Mouse (Mus musculus) hindbrain, postnatal 0 days (tissue): ENCODE results near the gene Pisd. TPM values are rescaled to one million over a fixed set of nuclear protein-coding genes. Genes with fewer than 3 reads are reported as not detected.
"Not testable (repeated sequence)": the region's sequence is repeated elsewhere in the genome, so short reads cannot be mapped to it uniquely, and the experiment has no call there.

Experiments
- ATAC-seq: fragments of 200-750 bp; cut with Nextera tagmentation; 2 replicates; pipeline ENCODE4 v1.8.0; 2017; ENCODE audit warnings: mild to moderate bottlenecking, moderate TSS enrichment, moderate library complexity
- DNase-seq: peaks from one replicate; pipeline ENCODE4 v3.0.0-alpha.2; 2015; ENCODE audit warnings: low spot score
- H3K27ac ChIP-seq: fragments of 300-500 bp; sonication (generic); 2 replicates; pipeline ENCODE4 v1.5.1; 2014; ENCODE audit warnings: mild to moderate bottlenecking
- H3K27me3 ChIP-seq: fragments of 300-500 bp; sonication (generic); 2 replicates; pipeline ENCODE4 v1.6.1; 2014; ENCODE audit warnings: low read length, mixed read lengths; ENCODE audit not compliant: insufficient read depth
- H3K36me3 ChIP-seq: fragments of 300-500 bp; sonication (generic); 2 replicates; pipeline ENCODE4 v1.6.1; 2014; ENCODE audit warnings: low read length, mixed read lengths; ENCODE audit not compliant: insufficient read depth
- H3K4me1 ChIP-seq: fragments of 300-500 bp; sonication (generic); 2 replicates; pipeline ENCODE4 v1.6.1; 2014; ENCODE audit warnings: antibody characterized with exemption, low read length, mixed read lengths; ENCODE audit not compliant: insufficient read depth
- H3K4me2 ChIP-seq: fragments of 300-500 bp; sonication (generic); 2 replicates; pipeline ENCODE4 v1.6.1; 2014; ENCODE audit warnings: low read depth, mild to moderate bottlenecking, low read length, moderate library complexity, mixed read lengths
- H3K4me3 ChIP-seq: fragments of 300-500 bp; sonication (generic); 2 replicates; pipeline ENCODE4 v1.5.1; 2014; ENCODE audit warnings: low read length
- H3K9ac ChIP-seq: fragments of 300-500 bp; sonication (generic); replicated peaks from 2 replicates; pipeline ENCODE4 v1.6.1; 2014; ENCODE audit warnings: mild to moderate bottlenecking, low read length, moderate library complexity, mixed read lengths
- H3K9me3 ChIP-seq: fragments of 300-500 bp; sonication (generic); 2 replicates; pipeline ENCODE4 v1.6.1; 2016; ENCODE audit warnings: low read length, mixed read lengths
- CTCF ChIP-seq: IDR thresholded peaks from 2 replicates; pipeline ENCODE4 v1.5.1; 2016; ENCODE audit warnings: antibody characterized with exemption, control low read depth, low read depth
- WGBS: fragments of 180-500 bp; shearing (Covaris S2); extraction: QIAGEN DNeasy Blood & Tissue Kit; methylation state at CpG from one replicate; pipeline ENCODE4 v1.1.7; 2014; 5-methylcytosine and 5-hydroxymethylcytosine counted together
- polyA plus RNA-seq: library from polyadenylated mRNA; unstranded; fragments of >200 nt; fragmentation: Nextera tagmentation; extraction: Ambion mirVana; gene quantifications from 2 replicates; pipeline ENCODE4 v1.2.1, GENCODE M21; 2015
- total RNA-seq: library from RNA; depleted of rRNA; stranded (reverse); fragments of >200 nt; gene quantifications from 2 replicates; pipeline ENCODE4 v1.2.3, GENCODE M21; 2014

Pisd gene
- total and polyA plus RNA-seq, 2 experiments from 2014 or later: 79.2 to 99.7 TPM

DNA sequence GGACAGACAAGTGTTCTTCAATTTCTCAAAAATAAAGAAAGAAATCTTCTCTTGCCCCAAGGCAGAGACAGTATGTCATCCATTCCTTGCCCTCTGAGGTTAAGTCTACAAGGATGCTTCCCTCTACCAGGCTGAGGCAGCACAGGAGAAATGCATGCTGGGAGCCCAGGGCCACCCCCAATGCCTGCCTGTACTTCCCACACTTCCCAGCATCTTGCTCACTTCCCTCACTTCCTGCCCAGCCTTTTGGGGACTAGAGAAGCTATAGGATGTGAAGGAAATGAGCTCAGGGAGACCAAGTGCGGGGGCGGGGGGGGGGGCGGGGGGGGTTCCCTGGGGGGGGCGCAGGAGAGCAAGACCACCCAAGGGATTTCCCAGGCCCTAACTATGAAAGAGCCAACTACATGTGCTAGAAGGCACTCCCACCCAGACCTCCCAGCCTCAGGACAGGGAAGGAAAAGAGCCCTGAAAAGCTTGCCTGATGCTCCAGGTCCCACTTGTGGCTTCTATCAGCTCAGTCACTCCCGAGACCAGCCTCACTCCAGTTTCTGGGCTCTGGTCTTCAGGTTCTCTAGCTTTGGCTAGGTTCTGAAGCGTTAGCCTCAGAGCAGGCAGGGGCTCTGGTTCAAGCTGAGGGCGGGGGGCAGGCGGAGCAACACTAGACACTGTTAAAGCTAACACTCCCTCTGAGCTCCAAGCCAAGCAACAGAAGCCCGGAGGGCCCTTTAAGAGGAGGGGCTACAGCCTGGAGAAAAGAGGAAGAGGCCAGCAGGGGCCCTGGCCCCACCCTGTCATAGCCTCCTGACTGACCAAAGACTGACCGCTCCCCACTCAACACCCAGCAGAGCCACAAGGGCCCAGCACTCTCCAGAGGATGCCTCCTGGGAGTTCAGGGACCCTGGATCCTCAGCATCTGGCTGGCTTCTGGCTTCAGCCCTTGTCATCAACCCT is 39.5 kb downstream of the Pisd start:
- Histone ChIP-seq H3K4me3 (peak overlapping the region; percentile 22), H3K9me3 (no peaks in the 10 kb centered on the region), H3K27me3 (no peaks in the 10 kb centered on the region), H3K36me3 (no peaks in the 10 kb centered on the region), H3K4me2 (peak overlapping the region; percentile 43), H3K9ac (no peak overlapping the region), H3K27ac (peak overlapping the region; percentile 70), H3K4me1 (peaks cover 6% of the 10 kb centered on the region; the same call in 1 of the 2 replicates)
- WGBS: 8% methylated on average over 10 of the region's 10 CpGs
- ATAC-seq (peak; percentile 68), DNase-seq (peak; percentile 65)
- peak; percentile 16; the same call in 1 of the 2 replicates for TF ChIP-seq CTCF

DNA sequence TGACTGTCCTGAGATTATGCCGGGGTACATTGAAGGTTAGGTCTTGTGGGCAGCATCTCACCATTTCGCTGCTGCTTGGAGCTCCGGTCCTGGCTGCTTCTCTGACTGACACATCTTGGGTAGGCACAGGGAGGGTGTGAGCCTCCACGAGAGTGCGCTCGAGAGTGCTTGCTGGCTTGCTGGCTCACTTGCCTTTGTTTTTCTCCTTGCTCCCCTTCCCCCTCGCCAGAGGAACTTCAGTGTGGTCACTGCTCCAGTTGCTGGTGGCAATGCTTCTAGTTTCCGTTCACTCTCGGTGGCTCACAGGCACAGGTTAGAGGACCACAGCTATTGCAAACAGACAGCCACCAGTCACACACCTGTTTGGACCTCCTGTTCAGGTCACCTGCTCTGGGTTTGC is 43.3 kb downstream of the Pisd start:
- H3K36me3 ChIP-seq: no peaks in the 10 kb centered on the region
- 34% methylated on average over 9 of the region's 9 CpGs for WGBS
- no peaks in the 10 kb centered on the region for H3K9me3 ChIP-seq
- ATAC-seq (peak; percentile 46), DNase-seq (peak; percentile 76)
- H3K27ac ChIP-seq: peak overlapping the region; percentile 79
- no peak overlapping the region for H3K4me3 ChIP-seq
- peak overlapping the region; percentile 21; the same call in 1 of the 2 replicates for H3K4me2 ChIP-seq
- no peaks in the 10 kb centered on the region for H3K27me3 ChIP-seq
- H3K9ac ChIP-seq: no peak overlapping the region
- H3K4me1 ChIP-seq: peaks cover 6% of the 10 kb centered on the region; the same call in 1 of the 2 replicates
- peak; percentile 73 for TF ChIP-seq CTCF

DNA sequence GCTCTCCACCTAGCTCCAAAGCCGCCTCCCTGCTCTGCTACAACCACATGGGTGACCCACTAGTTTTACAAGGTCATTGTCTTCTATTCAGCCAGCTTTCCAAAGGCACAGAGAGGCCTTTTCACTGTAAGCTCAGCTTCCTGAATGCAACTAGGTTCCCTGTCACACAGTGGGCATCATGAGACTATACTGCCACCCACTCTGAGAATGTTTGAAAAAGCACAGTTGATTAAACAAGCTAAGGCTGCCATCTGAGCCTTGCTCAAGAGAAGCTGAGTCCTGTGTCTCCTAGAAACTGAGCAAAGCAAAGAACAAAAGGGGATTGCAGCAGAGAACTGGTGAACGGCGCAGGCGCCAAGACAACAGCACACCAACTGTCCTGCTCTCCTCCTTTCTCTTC is 44.1 kb downstream of the Pisd start:
- not testable (repeated sequence) for H3K9me3 ChIP-seq, H3K36me3 ChIP-seq, H3K9ac ChIP-seq, H3K4me1 ChIP-seq, H3K4me3 ChIP-seq, H3K27me3 ChIP-seq, H3K4me2 ChIP-seq
- DNase-seq (peak; percentile 27), ATAC-seq (peak; percentile 72)
- H3K27ac ChIP-seq: peak overlapping the region; percentile 79
- 45% methylated on average over 4 of the region's 4 CpGs for WGBS

DNA sequence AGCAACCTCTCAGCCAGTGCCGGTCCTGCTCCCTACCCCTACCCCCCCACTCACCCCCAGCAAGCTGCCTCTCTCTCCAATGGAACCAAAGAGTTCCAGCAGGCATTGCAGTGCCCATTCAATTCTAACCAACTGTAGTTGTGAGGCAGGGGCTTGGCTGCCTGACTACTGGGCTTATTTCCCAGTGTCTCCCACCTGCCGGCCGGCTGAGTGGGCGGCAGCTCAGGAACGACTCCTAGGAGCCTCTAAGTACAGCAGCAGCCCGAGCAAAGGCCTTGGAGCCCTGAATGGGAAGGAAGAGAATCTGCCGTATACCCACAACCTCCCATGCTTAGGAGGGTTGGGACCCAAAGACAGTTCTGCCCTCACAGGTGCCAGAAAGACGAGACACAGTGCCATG is 44.6 kb downstream of the Pisd start:
- not testable (repeated sequence) for H3K9ac ChIP-seq, H3K9me3 ChIP-seq, H3K4me3 ChIP-seq, H3K4me2 ChIP-seq, H3K27me3 ChIP-seq, ATAC-seq, H3K36me3 ChIP-seq, H3K4me1 ChIP-seq
- peak; percentile 12 for DNase-seq
- peak overlapping the region; percentile 79 for H3K27ac ChIP-seq
- 56% methylated on average over 8 of the region's 8 CpGs for WGBS

DNA sequence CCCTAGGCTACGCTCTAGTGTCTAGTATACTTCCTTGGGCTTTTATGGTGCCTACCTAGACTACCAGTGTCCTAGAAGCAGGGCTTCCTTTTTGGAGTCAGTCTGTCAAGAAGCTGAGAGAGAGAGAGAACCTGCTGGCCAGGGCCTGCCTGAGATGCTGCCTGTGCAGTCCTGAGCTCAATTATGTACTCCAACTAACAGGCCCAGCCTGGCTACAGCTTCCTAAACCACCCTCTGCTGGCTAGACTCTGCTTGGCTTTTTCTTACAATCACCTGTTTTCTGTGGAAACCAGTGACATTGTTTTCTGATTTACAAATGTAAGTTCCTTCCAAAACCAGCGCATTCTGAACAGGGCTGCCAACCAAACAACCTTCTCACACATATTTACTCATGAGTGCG is 45.3 kb downstream of the Pisd start:
- H3K36me3 ChIP-seq: peaks cover 5% of the 10 kb centered on the region; the same call in 1 of the 2 replicates
- peaks cover 6% of the 10 kb centered on the region; the same call in 1 of the 2 replicates for H3K4me1 ChIP-seq
- H3K9me3 ChIP-seq: no peaks in the 10 kb centered on the region
- TF ChIP-seq CTCF: no peak
- DNase-seq (no peak), ATAC-seq (no peak)
- H3K4me3 ChIP-seq: no peak overlapping the region
- no peak overlapping the region for H3K4me2 ChIP-seq
- no peak overlapping the region for H3K9ac ChIP-seq
- H3K27ac ChIP-seq: peak overlapping the region; percentile 79
- no peaks in the 10 kb centered on the region for H3K27me3 ChIP-seq
- WGBS: 91% methylated on average over 3 of the region's 3 CpGs

DNA sequence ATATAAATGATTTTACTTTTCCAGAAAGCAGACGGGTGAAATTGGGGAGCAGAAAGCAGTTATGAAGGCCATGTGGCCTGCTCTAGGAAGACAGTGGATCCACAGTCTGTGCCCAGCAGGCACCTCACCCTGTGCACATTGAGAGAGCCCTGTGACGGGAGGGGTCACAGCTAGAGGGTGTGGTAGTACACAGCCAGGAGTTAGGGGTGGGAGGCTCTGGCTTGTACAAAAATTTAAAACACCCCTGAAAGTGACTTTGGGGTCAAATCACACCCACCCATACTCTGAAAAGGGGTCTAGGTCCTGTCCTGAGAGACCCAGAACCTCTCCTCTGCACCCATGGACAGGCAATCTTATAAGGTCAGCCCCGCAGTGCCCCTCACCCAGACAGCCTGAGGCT is 48.7 kb downstream of the Pisd start:
- WGBS: 88% methylated on average over 3 of the region's 3 CpGs
- not testable (repeated sequence) for ATAC-seq, H3K36me3 ChIP-seq, H3K9me3 ChIP-seq, H3K4me1 ChIP-seq, H3K9ac ChIP-seq, DNase-seq, H3K4me3 ChIP-seq, H3K4me2 ChIP-seq, H3K27ac ChIP-seq, H3K27me3 ChIP-seq

DNA sequence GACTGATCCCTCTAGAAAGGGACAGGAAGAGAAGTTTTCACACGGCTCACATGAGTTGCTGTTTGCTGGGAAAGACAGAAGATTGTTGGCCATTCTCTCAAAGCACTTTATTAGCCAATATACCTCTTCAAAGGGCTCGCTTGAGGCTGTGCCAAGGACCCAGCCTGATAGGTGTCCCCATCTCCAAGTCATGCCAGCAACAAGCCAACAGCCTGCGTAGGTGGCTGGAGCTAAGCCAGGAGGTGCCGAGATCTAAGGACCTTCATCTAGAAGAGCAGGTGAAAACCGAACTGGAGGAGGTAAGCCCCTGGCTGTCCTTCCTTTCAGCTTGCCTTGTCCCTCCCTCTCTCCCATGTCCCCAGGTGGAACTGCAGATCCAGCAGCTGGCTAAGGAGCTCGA is 49.7 kb downstream of the Pisd start:
- DNase-seq (no peak), ATAC-seq (no peak)
- Histone ChIP-seq H3K9me3 (no peaks in the 10 kb centered on the region), H3K27me3 (no peaks in the 10 kb centered on the region), H3K4me1 (no peaks in the 10 kb centered on the region), H3K36me3 (peaks cover 5% of the 10 kb centered on the region; the same call in 1 of the 2 replicates), H3K4me2 (no peak overlapping the region), H3K4me3 (no peak overlapping the region), H3K27ac (no peak overlapping the region), H3K9ac (no peak overlapping the region)
- TF ChIP-seq CTCF: no peak
- 87% methylated on average over 6 of the region's 6 CpGs for WGBS

DNA sequence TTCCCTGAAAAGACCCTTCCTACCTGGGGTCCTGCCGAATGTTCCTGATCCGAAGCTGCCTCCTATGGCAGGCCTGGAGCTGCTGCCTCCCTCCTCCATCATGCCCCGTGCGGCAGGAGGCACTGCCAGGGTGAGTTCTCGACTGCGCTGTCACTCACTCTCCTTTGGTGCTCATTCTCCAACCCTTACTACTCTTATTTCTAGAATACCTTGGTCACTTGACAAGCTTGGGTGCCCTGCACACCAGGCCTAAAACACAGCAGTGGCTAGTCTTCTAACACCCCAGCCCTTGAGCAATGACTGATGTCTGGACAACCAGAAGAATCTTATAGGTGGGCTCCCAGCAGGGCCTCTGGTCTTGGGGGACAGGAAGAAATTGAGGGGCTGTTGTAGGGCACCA is 51.6 kb downstream of the Pisd start:
- not testable (repeated sequence) for H3K9me3 ChIP-seq

More for the DNA sequence above, 51.6 kb downstream of the Pisd start:
- H3K4me3 ChIP-seq, H3K27me3 ChIP-seq, H3K9ac ChIP-seq, DNase-seq, H3K4me2 ChIP-seq, H3K36me3 ChIP-seq, H3K27ac ChIP-seq, H3K4me1 ChIP-seq: not testable (repeated sequence)
- ATAC-seq: peak; percentile 67; the same call in 1 of the 2 replicates
- WGBS: 95% methylated on average over 6 of the region's 6 CpGs
